Mouse (Mus musculus) erythroblast, adult 5-6 weeks (primary cell): ENCODE data around the gene Odc1. TPM values are rescaled to one million over a fixed set of nuclear protein-coding genes. Genes with fewer than 3 reads are reported as not detected.
"Not testable (repeated sequence)": the region's sequence is repeated elsewhere in the genome, so short reads cannot be mapped to it uniquely, and the experiment has no call there.

Source experiments
- ATAC-seq: replicated peaks from 2 replicates; pipeline ENCODE4 v1.8.0; 2016; ENCODE audit warnings: moderate number of reproducible peaks, mild to moderate bottlenecking, moderate TSS enrichment, inconsistent platforms; ENCODE audit not compliant: poor library complexity, low FRiP score, severe bottlenecking
- total RNA-seq, 2 experiments: library from RNA; stranded (forward) in 1 of 2; stranded (reverse) in 1 of 2; fragments of 150-400 nt in 1 of 2; fragments of 200-764, 138-1000 nt in 1 of 2; gene quantifications; 2 replicates each; pipeline versions ENCODE4 v1.2.3 to v1.2.4; 2015 to 2017; ENCODE audit warnings: low replicate concordance in 2 of 2

The Odc1 gene
- total RNA-seq (2015; ENCODE audit: low replicate concordance) (578 and 641 TPM in 2 replicates), total RNA-seq (2017; ENCODE audit: low replicate concordance) (1,162 and 1,709 TPM in 2 replicates)

DNA sequence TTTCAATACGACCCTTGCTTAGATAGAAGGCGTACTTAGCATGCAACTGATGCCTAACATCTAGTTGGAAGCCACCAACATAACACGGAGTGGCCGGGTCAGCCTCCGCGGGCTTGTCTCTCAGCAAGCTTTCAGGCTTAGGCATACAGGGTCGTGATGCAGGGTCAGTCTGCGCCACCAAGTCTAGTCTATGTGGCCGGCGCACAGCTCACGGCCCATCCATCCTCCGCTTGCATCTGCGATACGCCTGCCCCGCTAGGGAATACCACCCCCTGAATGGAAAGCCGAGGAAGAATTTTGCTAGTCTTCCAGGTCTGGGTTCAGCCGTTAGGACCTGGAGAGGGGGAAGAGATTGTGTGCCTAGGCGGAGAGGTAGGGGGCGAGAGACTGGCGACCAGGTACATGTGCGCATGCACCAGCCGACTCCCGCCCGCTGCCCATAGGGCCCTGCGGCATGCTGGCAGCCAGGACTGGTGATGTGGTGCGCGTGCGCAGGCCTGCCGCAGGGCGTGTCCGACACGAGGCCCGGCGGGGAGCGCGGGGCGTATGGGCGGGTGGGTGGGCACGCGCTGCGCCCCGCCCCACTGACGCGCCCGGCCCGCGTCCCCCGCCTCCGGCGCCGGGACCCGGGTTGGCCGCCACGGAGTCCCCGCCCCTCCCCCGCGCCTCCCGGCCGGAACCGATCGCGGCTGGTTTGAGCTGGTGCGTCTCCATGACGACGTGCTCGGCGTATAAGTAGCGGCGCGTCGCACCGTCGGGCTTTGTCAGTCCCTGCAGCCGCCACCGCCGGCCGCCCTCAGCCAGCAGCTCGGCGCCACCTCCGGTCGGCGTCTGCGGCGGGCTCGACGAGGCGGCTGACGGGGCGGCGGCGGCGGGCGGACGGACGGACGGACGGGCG lies at the start of gene Odc1:
Gene Odc1, plus strand, starts transcription at position 586 of the 898 bp plus-strand sequence.
- ATAC-seq = peak; percentile 84

DNA sequence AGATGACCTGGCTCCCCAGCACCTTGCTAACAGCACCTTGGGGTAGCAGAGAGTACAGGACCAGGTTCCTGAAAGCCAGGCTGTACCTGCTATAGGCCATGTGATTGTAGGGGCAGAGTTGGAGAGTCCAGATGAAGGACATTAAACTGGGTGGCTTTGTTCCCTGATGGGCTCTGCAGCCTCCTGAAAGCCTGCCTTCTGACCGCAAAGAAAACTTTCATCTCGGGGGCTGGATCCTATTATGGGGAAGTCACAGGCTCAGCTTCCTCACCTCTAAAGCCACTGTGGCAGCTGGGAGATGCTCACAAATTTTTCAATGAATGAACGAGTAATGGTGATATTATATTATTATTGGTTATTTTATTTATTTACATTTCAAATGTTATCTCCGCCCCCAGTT lies 49.8 kb upstream of the Odc1 start:
- no peak for ATAC-seq

DNA sequence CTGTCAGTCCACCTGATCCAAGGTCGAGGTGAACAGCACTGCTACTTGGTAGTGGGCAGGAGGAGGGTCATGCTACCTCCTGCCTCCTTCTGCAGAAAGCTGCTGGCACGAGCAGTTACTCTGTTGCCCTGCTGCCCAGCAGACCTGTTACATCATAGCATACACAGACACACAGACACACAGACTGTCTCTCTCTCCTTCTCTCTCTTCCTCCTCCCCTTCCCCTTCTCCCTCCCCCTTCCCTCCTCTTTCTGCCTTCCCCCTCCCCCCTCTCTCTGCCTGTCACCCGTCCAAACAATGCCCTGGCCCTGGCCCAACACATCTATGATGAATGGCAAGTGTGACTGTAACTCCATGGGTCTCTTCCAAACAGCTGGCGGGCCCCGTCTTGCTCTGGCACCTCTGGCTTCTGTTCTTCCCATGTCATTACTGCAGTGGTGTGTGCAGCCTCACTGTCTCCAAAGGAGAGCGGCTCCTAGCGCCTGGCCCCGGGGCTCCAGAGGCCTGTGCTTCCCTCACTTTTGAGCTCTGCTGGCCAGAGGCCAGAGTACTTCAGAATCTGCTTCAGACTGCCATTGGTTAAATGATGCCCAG lies 48.6 kb upstream of the Odc1 start:
- ATAC-seq = no peak

DNA sequence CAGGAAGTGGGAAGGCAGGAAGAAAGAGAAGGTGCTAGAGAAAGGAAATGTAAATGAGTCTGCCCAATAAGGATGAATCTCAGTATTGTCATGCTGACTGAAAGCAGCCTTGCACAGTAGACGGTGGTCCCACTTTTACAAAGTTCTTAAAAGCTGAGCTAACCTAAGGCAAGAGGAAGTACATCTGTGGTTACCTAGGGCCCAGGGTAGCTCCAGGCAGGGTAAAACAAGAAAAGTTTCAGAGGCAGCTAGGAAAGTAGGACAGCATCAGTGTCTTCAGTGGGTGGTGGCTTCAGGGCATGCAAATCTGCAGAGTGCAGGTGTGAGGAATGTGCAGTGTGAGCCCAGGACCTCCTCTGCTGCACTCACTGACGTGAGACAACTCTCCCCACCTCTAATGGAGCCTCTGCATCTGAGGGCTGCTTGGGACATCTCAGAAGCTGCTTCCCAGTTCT lies 38.9 kb upstream of the Odc1 start:
- ATAC-seq = peak; percentile 74

DNA sequence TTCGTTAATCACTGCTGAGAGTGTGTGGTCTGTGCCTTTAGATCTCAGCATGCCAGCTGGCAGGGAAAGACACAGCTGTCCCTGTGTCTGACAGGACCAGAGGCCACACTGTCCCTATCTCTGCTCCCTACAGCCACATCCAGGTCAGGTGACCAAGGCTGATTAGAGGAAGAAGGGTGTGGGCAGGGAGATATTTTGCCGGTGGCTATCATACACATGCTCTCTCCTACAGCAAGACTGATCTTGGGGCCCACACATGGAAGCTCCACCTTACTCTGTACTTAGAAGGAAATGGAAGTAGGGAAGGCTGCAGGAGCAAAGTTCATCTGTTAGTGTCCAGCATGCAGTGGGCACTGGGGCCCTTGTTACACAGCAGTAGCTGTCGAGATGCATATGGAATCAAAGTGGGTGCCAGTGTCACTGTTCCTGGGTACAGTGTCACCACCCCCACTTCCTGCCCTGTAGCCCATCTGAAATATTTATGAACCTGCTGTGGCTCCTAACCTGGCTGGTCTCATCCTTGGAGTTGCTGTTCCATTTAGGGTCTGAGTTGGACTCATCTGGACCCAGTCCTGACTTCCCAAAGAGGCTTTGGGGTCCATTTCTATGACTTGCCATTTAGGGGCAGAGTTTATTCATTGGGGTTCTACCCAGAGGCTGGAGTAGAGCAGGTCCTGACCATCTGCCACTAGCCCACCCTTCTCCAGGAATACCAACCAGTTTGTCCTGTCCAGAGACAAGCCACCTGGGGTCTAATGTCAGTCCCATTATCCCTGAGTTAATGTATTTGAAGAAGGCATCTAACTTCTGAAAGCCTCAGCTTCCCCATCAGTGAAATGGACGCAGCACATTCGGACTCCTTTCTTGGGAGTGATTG lies 38.2 kb upstream of the Odc1 start:
- ATAC-seq = peak; percentile 95

DNA sequence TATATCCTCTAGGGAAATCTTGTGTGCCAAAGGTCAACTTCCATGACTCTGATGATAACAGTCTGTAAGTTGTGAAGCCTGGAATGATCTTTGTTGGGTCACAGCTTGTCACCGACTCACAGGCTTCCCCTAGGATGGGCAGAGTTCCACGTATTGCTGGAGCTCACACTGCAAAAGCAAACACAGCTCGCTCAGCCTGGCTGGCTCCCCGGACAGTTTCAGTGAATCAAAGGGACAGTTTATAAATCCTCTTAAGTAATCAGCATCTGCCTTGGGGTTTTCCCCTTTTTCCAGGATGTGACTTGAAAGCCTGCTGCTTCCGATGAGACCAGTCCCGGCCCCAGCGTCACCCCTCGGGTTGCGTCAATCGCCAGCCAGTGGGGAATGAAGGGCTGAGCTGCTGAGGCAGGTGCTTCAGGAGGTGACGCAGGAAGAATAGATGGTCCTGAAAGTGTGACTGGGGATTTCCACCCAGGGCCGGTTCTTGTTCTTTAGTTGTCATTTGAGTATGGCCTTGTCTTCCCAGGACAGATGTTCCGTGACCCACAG lies 37.5 kb upstream of the Odc1 start:
- 0 out of 2 replicates have a peak, but pooled peaks have one; percentile 4 for ATAC-seq

DNA sequence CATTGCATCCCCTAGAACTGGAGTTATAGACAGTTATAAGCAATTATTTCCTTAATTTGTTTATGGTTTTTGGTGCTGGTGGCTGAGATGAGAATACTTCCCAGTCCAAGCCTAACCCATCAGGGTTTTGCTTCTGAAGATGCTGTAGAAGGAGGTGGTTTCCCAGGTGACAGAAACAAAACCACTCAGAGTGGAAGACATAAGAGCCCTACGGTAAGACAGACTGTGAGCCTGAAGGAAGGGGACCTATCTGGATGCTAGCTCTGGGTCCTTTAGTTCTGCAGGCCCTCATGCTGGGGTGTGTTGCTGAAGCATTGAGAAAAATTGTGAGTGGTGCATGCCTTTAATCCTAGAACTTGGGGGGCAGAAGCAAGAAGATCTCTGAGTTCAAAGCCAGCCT lies 35.3 kb upstream of the Odc1 start:
- no peak for ATAC-seq

DNA sequence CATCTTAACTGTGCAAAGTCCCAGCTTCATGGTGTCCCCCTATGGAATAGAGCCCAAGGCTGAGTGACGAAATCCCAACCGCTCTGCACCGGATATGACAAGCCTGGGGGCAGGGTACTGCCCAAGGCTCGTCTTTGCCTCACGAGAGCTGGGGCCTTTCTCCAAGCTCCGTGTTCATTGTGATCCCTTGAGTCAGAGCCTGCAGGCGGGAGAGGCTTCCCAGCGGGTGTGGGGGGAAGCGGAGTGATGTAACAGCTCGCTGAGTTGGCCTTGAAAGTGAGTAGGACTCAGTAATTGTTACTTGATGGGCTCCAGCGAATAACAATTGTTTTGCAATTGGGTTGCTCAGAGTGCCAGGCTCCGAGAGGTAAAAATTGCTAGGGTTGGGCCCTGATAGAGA lies 34.4 kb upstream of the Odc1 start:
- ATAC-seq = no peak

DNA sequence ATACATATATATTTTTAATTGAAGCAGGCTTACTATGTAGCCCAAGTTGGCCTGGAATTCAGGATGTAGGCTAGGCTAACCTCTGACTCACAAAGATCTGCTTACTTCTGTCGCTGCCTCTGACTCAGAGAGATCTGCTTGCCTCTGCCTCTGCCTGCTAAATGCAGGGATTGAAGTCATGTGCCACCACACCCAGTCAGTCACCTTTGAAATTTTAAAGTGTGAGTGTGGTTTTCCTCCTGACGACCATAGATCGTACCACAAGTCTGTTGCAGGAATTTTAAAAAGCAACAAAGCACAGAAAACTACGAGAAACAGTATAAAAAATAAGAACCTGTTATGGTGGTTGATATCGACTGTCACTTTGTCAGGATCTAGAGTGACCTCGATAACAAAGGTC lies 33.6 kb upstream of the Odc1 start:
- ATAC-seq = no peak

DNA sequence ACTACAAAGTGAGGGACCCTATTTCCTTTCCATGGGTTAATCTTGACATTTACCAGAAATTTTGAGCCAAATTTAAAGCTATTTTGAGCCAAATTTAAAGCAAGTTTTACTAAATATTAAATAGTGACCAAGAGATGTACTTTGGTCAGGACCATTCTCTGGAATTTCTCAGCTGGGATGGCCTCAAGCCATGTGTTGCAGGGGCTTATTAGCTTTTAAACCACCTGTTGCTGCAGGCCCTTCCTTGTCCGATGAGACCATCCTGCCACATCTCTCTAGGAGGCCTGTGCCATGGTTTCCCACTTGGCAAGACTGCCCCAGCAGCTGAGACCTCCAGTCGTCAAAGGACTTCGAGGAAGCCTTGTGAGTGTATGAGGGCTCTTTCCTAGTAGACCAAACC lies 15.4 kb upstream of the Odc1 start:
- ATAC-seq = no peak

DNA sequence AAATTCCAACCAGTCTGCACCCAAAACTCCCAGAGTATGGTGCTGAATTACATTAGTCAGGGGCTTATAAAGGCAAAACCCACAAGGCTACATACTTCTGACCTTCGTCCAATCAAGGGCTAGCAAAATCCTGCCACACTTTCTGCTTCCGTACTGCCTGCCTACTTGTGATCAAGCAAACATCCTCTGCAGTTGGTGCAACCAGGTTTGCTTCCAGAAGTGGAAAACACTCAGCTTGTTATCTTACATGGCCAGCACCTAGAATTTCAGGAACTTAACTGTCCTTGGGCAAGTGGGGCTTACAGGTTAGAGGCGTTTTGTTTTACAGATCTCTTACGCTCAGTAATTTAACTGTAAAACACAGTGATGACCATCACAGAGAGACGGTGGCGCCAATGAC lies 14.9 kb upstream of the Odc1 start:
- ATAC-seq = peak; percentile 18; the same call in 1 of the 2 replicates

DNA sequence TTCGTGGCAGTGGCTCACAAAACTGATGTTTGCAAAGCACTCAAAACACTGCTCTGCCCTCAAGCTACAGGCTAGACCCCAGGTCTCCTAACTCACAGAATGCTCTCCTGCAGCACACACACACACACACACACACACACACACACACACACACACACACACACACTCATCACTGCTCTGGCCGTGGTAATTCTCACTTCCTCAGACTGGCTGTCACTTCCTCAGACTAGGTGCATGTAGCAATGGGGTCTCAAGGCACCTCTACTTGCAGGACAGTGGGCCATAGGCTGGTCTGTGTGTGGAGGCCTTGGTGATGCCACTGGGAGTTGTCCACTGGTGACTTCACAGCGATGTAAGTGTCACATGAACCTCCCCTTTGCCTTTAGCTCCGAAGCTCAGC lies 13.8 kb upstream of the Odc1 start:
- no peak for ATAC-seq

DNA sequence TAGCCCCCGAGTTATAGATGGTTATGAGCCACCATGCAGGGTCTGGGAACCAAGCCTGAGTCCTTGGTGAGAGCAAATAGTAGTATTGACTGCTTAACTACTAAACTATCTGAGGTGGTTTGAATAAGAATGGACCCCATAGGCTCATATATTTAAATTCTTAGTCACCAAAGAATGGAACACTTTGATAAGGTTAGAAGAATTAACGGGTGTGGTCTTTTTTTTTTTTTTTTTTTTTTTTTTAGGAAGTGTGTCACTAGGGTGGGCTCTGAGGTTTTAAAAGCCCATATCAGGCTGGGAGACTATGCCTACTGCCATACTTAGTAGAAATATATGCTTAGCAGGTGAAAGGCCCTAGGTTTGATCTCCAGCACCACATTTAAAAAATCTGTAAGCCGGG lies 8.4 kb upstream of the Odc1 start:
- no peak for ATAC-seq

DNA sequence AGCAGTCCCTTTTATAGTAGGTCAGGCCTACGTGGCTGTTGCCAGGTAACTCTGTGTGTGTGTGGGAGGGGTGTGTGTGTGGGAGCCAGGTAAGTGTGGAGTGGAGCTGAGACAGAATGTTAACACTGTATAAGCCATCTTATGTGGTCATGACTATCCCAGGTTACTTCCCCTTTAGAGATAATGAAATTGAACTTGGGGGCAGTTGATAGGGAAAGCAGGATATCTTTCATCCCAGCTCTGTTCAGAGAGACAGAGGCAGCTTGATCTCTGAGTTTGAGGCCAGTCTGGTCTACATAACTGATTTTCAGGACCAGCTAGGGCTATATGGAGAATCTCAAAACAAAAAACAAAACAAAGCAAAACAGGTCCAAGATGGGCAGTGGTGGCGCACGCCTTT lies 7.4 kb upstream of the Odc1 start:
- 0 out of 2 replicates have a peak, but pooled peaks have one; percentile 14 for ATAC-seq

DNA sequence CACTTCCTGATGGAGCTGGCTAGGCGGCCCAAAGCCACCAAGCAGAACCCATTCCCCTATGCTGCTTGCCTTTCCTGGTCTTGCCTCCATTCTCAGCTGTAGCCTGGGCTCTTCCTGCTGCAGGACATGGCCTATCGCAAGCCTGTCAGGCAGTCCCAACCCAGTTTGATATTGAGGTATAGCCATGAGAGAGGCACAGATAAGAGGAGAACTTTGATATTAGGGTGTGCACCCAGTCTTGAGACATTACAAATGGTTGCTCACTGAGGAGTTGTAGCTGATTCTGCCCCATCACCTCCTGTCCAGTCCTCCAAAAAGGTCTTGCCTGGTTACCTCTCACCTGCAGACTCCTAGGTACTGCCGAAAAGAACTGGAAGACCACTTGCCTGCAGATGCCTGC lies 6.5 kb upstream of the Odc1 start:
- ATAC-seq = peak; percentile 84

DNA sequence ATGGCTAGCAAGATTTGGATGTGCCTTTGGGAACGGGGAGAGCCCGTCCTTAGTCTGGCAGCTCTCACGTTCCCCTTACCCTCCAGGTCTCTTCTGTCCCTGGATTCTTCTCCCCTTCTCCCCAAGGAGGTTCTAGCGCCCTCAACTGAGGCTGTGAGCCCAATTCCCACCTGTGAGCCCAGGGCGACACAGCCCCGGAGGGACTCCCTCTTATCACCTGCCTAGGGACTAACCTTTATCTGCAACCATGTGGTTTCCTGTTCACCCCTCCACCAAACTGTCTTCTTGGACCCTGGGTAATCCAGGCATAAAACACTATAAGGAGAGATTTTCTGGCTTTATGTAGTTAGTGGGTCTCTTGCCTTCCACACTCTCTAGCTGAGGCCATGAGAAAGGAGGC lies 5.6 kb upstream of the Odc1 start:
- ATAC-seq = peak; percentile 53

DNA sequence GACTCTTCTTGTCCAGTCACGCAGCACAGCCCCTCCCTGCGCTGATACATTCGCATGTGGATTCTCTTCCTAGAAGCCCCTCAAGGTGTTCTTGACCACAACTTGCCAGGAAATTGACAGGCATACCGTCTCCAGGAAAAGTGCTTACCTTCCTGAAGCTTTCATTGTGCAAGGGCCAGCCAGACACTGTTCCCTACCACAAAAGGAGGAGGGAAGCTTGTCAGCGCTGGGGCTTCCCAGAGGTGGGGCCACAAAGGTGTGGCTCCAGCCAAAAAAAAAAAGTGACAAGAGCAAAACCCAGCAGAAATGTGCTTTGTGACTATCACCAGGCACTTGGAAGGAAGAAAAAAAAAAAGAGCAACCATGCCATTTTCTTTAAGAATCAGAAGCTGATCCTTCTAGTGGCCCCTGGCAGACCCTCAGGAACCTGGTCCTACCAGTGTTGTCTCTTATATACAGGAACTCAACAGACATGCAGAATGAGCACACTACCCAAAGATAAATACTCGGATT lies 4.5 kb upstream of the Odc1 start:
- no peak for ATAC-seq

DNA sequence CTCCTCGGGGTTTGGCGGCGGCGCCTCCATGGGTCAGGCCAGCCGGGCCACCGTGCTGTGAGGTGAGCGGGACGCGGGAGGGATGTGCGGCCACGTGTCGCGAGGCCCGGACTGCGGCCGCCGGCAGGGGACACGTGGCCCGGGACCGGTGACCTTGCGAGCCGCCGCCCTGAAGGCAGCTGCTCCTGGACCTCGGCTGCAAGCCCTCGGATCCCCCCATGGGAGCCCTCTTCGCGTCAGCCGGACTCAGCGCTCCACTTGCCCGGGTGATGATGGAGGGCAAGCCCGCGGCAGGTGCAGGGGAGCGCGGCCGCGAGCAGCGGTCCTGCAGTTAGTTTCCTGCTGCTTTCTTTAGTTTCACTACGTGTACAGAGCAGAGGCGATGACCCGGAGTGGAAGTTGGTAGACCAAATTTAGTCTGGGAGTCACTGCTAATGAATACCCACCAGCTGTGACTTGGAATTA lies 545 bp downstream of the Odc1 start:
- ATAC-seq = peak; percentile 7

DNA sequence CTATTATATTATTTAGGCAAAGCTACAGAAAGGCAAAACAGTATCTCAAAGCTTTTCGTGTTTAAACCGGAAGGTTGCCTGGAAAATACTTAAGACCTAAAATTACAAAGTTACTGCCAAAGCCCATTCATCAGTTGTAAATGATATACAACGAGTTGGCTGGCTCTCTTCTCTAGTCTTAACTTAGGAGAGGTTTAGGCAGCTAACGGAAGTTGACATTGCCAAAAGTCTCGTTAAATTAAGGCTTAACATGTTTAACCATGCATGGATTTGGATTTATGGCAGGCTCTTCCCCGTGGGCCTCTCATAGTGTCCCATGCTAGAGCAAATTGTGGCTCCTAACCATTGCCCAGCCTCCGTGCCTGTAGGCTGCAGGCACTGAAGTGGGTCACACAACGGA lies 1.3 kb downstream of the Odc1 start:
- ATAC-seq = no peak

DNA sequence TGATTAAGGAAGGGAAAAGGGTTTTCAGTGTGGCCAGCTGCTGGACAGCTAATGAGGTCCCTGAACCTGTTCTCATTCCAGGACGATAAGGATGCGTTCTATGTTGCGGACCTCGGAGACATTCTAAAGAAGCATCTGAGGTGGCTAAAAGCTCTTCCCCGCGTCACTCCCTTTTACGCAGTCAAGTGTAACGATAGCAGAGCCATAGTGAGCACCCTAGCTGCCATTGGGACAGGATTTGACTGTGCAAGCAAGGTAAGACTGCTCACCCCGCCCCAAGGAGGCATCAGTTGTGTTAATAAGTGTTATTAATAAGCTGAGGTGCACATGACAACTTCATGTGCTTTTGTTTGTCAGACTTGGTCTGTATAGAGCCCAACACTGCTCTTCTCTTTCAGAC lies 3.0 kb downstream of the Odc1 start:
- not testable (repeated sequence) for ATAC-seq
